Mouse (Mus musculus): Measurements from ENCODE around the gene Ing5. TPM values are rescaled to one million over a fixed set of nuclear protein-coding genes. Genes with fewer than 3 reads are reported as not detected.

Ing5 gene
- total and polyA plus RNA-seq, 3 experiments, result 5.4 to 15.1 (median 13.0) TPM

GRCm38 (mm10) chr1:93786912-93787311 lies 16.9 kb upstream of the Ing5 start:
- no peaks in the 10 kb centered on the region for H3K27me3 ChIP-seq (ENCODE audit: control insufficient read depth, insufficient read depth, low read length)
- H3K36me3 ChIP-seq (ENCODE audit: control insufficient read depth, insufficient read depth, low read length), result peaks cover 2% of the 10 kb centered on the region; the same call in 1 of the 2 replicates
- WGBS, result 81% methylated on average over 2 of the region's 2 CpGs
- no peak overlapping the region for H3K27ac ChIP-seq
- intact Hi-C loops (cut with DNase I), result no loop called here
- no peak overlapping the region for H3K9ac ChIP-seq (ENCODE audit: low read depth, low read length)
- no peaks in the 10 kb centered on the region for H3K79me2 ChIP-seq (replicated peaks; ENCODE audit: control insufficient read depth, insufficient read depth, low read length)
- no peak for DNase-seq
- H3K4me3 ChIP-seq, result no peak overlapping the region
- no peak for TF ChIP-seq CTCF (IDR thresholded peaks at IDR 0.05)
- TF ChIP-seq POLR2A (IDR thresholded peaks at IDR 0.05; ENCODE audit: insufficient read depth, low read depth, low read length), result no peak
- TF ChIP-seq EP300 (IDR thresholded peaks at IDR 0.05; ENCODE audit: insufficient read depth, low read depth, low read length), result no peak
- no peaks in the 10 kb centered on the region for H3K4me1 ChIP-seq (ENCODE audit: control insufficient read depth, insufficient read depth, low read length)

- intact Hi-C loops (cut with DNase I), result no loop called here
- no peak overlapping the region for H3K27ac ChIP-seq
- no peaks in the 10 kb centered on the region for H3K27me3 ChIP-seq (ENCODE audit: control insufficient read depth, insufficient read depth, low read length)
- no peak for DNase-seq
- no peaks in the 10 kb centered on the region for H3K4me1 ChIP-seq (ENCODE audit: control insufficient read depth, insufficient read depth, low read length)
- peaks cover 2% of the 10 kb centered on the region; the same call in 1 of the 2 replicates for H3K36me3 ChIP-seq (ENCODE audit: control insufficient read depth, insufficient read depth, low read length)
- H3K79me2 ChIP-seq (replicated peaks; ENCODE audit: control insufficient read depth, insufficient read depth, low read length), result no peaks in the 10 kb centered on the region
- H3K9ac ChIP-seq (ENCODE audit: low read depth, low read length), result no peak overlapping the region
- 89% methylated on average over 8 of the region's 8 CpGs for WGBS
- H3K4me3 ChIP-seq, result no peak overlapping the region
- TF ChIP-seq CTCF (IDR thresholded peaks at IDR 0.05) (no peak), EP300 (IDR thresholded peaks at IDR 0.05; ENCODE audit: insufficient read depth, low read depth, low read length) (no peak), POLR2A (IDR thresholded peaks at IDR 0.05; ENCODE audit: insufficient read depth, low read depth, low read length) (no peak)
These were observed 9.2 kb upstream of the Ing5 start for GRCm38 (mm10) chr1:93794526-93794925.

GRCm38 (mm10) chr1:93795886-93796285 lies 7.9 kb upstream of the Ing5 start:
- Histone ChIP-seq H3K36me3 (ENCODE audit: control insufficient read depth, insufficient read depth, low read length) (peaks cover 2% of the 10 kb centered on the region; the same call in 1 of the 2 replicates), H3K4me1 (ENCODE audit: control insufficient read depth, insufficient read depth, low read length) (no peaks in the 10 kb centered on the region), H3K79me2 (replicated peaks; ENCODE audit: control insufficient read depth, insufficient read depth, low read length) (no peaks in the 10 kb centered on the region), H3K27me3 (ENCODE audit: control insufficient read depth, insufficient read depth, low read length) (no peaks in the 10 kb centered on the region), H3K27ac (no peak overlapping the region), H3K9ac (ENCODE audit: low read depth, low read length) (no peak overlapping the region), H3K4me3 (no peak overlapping the region)
- TF ChIP-seq CTCF (IDR thresholded peaks at IDR 0.05) (no peak), EP300 (IDR thresholded peaks at IDR 0.05; ENCODE audit: insufficient read depth, low read depth, low read length) (no peak), POLR2A (IDR thresholded peaks at IDR 0.05; ENCODE audit: insufficient read depth, low read depth, low read length) (no peak)
- 63% methylated on average over 8 of the region's 8 CpGs for WGBS
- no peak for DNase-seq
- intact Hi-C loops (cut with DNase I), result no loop called here

- Histone ChIP-seq H3K4me3 (peak overlapping the region; percentile 62), H3K36me3 (ENCODE audit: control insufficient read depth, insufficient read depth, low read length) (no peaks in the 10 kb centered on the region), H3K27me3 (ENCODE audit: control insufficient read depth, insufficient read depth, low read length) (no peaks in the 10 kb centered on the region), H3K4me1 (ENCODE audit: control insufficient read depth, insufficient read depth, low read length) (0 out of 2 replicates have a peak, but pooled peaks cover 1% of the 10 kb centered on the region), H3K9ac (ENCODE audit: low read depth, low read length) (no peak overlapping the region; the same call in 1 of the 2 replicates), H3K79me2 (replicated peaks; ENCODE audit: control insufficient read depth, insufficient read depth, low read length) (no peaks in the 10 kb centered on the region), H3K27ac (peak overlapping the region; percentile 61)
- WGBS, result 71% methylated on average over 21 of the region's 21 CpGs
- TF ChIP-seq EP300 (IDR thresholded peaks at IDR 0.05; ENCODE audit: insufficient read depth, low read depth, low read length), result no peak
- no peak for TF ChIP-seq POLR2A (IDR thresholded peaks at IDR 0.05; ENCODE audit: insufficient read depth, low read depth, low read length)
- DNase-seq, result no peak
- intact Hi-C loops (cut with DNase I), result loop anchor here (5.0 to 10.0 kb wide), 3 partner anchors 134 to 456 kb away; partner anchors contain the start of genes Farp2, Pask and Ppp1r7
These were observed 2.9 kb upstream of the Ing5 start for GRCm38 (mm10) chr1:93800670-93801503.

- no peaks in the 10 kb centered on the region for H3K79me2 ChIP-seq (replicated peaks; ENCODE audit: control insufficient read depth, insufficient read depth, low read length)
- intact Hi-C loops (cut with DNase I), result loop anchor here (2.0 to 10.0 kb wide), 5 partner anchors 47 to 457 kb away; partner anchors contain the start of genes Farp2, Pask, Ppp1r7 and Thap4
- TF ChIP-seq EP300 (IDR thresholded peaks at IDR 0.05; ENCODE audit: insufficient read depth, low read depth, low read length) (peak; percentile 46; the same call in 1 of the 2 replicates), CTCF (IDR thresholded peaks at IDR 0.05) (peak; percentile 63), POLR2A (IDR thresholded peaks at IDR 0.05; ENCODE audit: insufficient read depth, low read depth, low read length) (peak; percentile 78)
- H3K27me3 ChIP-seq (ENCODE audit: control insufficient read depth, insufficient read depth, low read length), result no peaks in the 10 kb centered on the region
- H3K4me1 ChIP-seq (ENCODE audit: control insufficient read depth, insufficient read depth, low read length), result 0 out of 2 replicates have a peak, but pooled peaks cover 1% of the 10 kb centered on the region
- H3K27ac ChIP-seq, result peak within 1 kb of the TSS; percentile 61
- under 1% methylated on average over 42 of the region's 42 CpGs for WGBS
- H3K36me3 ChIP-seq (ENCODE audit: control insufficient read depth, insufficient read depth, low read length), result no peaks in the 10 kb centered on the region
- DNase-seq, result peak; percentile 90 to 95
- H3K9ac ChIP-seq (ENCODE audit: low read depth, low read length), result peak within 1 kb of the TSS; percentile 80
- peak within 1 kb of the TSS; percentile 62 for H3K4me3 ChIP-seq
These were observed 2.0 kb upstream of the Ing5 start, which contains the start of gene Dtymk for GRCm38 (mm10) chr1:93801741-93802238. TSS of gene Dtymk (minus strand) at chr1:93801934.

Data from heart, adult 2 months (tissue).